Mouse (Mus musculus): ENCODE results near the gene Litaf.

Gene Litaf

DNA sequence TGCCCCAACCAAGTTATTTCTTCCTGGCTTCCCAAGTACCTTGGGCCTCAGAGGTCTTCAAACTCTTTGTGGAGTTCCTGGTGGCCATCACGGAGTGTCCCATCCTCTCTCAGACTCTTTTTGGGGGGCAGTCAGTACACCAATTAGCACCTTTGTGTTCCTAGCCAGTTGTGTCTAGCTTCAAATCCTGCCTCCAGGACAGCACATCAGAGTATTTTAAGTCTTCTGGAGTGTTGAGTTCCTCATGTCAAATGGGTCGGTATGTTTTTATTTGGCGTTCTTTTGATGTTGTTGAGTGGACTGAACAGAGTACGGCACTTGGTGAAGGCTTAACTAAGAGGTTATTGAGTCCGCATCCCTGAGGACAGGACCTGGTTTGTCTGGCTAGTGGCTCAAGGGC is 526 bp downstream of the Litaf start:
- no peak for DNase-seq

DNA sequence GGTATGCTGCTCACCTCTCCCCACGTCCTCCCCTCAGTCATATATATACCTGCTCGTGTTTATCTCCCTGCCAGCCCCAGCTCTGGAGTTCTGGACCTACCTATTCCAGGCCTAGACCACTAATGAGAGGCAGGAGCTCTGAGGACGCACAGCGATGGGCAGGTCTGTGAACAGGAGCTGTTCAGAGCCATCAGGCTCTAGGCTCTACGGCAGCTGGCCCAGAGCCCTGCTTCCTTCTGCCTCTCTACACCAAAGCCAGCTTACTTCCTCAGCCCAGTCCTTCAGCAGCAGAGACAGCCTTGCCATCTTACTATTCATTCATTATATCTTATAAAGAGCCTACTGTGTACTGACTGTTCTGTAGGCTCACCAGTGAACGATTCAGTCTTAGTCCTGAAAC is 1.2 kb downstream of the Litaf start:
- DNase-seq = no peak

DNA sequence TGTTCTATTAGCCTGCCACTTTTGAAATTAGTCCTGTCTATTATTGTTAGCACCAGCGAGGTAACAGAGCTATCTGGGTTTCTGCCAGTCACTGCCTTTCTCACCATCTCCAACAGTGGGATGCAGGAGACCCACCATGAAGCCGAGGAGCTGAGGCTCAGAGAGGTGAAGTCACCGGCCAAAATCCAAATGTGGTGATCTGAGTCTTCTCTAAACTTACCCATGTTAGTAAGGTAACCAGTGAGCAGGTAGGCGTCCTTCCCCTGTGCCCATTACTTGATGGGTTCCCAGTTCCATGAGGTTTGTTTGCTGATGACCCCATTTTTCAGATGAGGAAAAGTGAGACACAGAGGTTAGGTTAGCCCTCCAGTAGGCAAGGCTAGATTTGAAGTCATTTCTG is 1.6 kb downstream of the Litaf start:
- DNase-seq = no peak

DNA sequence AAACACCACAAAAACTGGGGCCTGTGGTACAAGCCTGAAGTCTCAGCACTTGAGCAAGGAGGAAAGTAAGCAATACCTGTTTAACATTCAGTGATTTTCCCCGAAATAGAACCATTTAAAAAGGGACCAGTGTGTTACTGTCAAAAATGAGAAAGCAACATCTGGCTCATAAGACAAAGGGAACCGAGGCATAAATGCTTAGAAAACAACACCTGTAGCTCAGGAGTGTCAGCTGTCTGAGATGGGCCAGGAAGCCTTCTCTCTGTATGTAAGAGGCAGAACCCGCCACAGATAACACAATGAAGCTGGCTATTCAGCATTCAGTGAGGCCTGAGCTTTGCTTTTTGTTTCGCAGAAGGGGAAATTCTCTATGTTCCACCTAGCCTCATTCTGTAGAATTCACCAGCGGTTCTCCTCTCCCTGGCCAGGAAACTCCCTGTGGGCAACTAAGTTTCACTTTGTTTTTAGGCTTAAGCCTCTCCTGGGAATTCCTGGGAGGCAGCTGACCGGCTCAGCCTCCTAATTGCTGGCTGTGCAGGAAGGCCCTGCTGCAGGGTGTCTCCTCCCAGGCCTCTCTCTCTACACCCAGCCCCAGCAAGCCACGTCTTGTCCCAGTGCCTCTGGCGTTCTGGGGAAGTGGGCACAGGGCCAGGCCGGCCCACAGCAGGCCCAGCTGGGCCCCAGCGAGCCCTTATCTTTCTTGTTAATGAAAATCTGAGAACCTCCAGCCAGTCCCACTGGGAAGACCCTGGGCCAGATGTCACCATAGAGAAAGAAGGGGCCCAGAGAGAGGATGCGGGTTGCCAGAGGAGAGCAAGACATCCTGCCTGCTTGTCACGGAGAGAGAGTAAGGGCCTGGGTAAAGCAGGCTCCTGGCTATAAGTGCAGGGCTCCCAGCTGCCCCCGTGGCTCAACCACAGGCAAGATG is 2.9 kb downstream of the Litaf start:
- peak; percentile 87 for DNase-seq

DNA sequence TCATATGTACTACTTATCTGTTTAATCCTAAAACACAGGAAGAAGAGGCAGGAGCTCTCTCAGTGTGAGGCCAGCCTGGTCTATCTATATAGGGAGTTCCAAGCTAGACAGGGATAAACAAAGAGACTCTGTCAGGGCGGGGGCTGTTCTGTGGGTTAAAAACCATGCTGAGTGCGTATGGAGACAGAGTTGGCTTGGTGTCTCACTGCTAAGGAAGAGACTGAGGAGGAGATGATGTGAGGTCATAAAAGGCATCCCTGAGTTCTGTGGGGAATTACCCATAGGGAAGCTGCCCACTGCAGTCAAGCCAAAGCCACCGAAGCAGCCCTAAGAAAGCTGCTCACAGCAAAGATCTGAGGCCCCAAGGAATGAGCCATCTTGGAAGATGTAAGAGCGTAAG is 5.3 kb downstream of the Litaf start, which contains the start of gene Snn:
Snn (plus strand) TSS at position 301 of the 400 bp plus-strand sequence.
- DNase-seq = no peak

DNA sequence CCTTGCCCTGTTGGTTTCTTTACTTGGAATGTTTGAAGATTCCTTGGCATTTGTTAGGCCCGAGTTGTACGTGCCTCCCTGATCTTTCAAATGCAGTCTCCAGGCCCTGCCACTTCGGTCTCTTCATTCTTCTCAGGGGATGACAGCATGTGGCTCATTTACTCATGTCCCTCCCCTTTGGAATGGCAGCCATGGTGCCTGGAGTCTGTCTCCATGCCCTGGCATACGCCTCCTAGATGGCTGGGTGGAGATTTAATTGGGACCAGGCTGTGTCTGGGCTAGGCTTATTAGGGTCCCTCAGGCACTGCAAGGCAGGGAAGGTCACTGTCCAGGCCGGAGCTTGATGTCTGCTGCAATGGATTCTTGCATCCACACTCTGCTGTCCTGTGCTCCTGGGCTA is 10.0 kb downstream of the Litaf start:
- DNase-seq = no peak

DNA sequence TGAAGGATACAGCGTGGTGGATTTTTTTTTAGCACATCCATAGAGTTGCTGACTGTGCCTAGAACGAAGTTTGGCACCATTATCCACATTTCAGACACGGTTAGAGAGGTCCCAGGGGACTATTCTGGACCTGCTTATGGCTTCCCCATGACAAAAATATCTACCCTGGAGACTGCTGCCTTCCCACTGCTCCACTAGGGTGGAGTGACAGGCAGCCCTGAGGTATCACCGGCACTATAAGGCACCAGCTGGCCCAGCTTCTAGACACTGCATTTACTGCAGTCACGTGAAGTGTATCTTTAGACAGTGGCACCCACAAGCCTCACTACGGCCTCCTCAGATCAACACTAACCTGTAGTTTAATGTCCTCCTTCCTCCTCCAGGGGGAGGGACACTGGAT is 11.1 kb downstream of the Litaf start:
- no peak for DNase-seq

DNA sequence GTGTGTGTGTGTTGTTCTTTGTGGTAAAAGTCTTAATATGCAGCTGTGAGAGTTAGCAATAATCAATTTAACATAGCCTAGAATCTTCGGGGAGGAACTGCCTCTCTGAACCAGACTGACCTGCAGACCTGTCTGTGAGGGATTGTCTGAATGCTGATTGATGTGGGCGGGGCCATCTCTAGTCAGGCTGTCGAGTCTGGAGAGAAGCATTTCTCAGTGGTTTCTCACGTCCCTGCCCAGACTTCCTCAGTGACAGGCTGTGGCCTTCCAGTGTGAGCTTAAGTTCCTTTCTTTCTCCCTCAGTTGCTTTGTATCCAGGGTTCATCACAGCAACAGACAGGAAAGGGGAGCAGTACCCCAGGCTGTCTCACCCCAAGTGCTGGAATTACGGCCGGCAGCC is 11.5 kb downstream of the Litaf start:
- no peak for DNase-seq

DNA sequence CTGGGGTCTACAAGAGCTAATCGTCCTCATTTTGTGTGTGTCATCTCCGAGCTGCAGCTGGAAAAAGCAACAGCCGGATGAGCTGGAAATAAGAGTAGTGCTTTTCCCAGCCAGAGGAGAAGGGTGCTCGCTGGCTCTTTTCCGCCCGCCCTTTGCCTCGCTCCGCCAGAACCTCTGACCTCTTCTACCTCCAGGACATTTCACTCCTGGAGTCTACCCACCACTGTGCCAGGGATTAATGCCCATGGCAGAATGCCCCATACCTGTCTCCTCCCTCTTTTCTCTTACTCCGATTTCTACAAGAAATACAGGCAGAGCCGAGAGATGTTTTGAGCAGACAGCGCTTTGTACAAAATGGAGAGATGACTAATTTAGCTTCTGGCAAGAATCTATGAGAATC is 14.8 kb downstream of the Litaf start:
- DNase-seq = peak; percentile 41

DNA sequence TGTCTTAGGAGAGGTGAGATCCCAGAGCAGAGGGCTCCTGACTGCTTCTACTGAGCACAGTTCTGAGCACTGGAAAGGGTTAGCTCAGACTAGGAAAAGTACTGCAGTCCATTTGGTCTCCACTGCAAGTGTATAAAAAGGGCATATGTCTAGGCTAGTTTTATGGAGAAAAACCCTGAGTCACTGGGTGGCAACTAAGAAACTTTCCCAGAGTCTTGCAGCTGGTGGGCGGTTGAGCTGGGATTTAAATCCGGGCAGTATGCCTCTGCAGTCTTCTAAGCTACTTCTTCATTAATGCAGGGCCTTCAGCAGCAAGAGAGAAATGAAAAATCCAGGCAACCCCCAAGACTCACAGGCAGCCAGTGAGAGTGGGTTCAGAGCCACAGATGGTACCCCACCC is 15.7 kb downstream of the Litaf start:
- no peak for DNase-seq

DNA sequence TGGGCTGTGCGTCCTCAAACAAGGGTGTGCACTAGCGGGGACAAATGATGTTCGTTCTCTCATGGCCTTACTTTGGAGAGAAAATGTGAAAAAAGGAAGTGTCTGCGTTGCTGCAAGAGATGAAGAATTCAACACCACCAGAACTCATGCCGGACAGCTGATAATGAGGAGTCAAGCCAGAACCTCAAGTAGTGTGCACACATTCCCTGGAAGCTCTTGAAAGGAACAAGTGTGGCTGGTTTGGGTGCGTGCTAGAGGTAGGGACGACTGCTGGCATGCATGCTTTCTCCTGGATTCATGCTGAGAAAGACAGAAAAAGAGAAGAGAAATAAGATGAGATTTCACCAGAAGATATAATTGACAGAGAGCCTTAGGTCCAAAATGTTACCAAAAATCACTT is 18.8 kb downstream of the Litaf start:
- no peak for DNase-seq

DNA sequence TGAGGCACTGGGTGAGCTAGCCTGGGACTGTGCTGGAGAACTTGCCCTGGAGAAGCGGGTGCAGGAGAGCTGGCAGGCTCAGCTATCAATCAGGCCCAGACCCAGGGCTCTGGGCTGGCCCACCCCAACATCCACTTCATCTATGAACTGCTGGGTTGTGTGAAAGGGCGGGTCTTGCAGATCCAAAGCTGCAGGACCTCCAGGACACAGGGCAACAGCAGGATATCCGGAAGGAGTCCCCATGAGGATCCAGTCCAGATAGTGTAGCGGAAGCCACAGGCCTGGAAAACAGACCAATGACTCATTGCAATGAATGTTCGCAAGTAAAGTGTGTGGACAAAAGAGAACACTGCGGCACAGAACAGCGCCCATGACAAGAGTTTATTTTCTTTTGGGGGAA is 19.5 kb downstream of the Litaf start:
- DNase-seq = peak; percentile 23

DNA sequence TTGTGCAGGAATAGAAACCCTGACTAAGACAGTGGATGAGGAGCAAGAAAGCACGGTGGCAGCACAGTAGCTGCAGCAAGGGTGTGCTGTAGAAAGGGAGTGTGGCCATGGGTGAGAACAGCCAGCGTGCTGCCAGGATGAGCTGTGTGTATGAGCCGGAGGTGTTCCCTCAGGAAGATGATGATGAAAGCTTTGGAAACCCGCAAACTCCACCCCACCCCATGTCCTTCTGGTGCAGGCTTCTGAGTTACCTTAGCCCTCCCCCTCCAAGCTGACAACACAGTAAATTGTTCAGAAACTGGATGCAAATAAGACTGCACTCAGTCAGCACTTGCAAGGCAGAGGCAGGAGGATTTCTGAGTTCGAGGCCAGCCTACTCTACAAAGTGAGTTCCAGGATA is 22.7 kb downstream of the Litaf start:
- DNase-seq = no peak

DNA sequence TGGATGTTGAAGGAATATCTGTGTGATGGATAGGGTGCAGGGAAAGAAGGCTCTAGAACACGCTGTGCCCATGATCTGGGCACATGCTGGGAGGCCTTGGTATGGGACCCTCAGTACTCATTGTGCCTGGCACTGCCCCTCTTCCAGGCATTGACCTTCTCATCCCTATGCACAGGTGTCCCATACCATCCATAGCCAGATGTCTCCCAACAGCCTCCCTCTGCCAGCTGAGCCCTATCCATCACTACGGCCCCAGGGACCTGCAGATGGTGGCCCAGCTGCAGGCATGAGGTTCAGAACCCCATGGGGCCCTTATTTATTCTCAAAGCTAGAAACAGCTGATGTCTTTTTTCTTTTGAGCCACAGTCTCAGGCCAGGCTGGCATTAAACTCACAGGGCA is 25.4 kb downstream of the Litaf start:
- no peak for DNase-seq

DNA sequence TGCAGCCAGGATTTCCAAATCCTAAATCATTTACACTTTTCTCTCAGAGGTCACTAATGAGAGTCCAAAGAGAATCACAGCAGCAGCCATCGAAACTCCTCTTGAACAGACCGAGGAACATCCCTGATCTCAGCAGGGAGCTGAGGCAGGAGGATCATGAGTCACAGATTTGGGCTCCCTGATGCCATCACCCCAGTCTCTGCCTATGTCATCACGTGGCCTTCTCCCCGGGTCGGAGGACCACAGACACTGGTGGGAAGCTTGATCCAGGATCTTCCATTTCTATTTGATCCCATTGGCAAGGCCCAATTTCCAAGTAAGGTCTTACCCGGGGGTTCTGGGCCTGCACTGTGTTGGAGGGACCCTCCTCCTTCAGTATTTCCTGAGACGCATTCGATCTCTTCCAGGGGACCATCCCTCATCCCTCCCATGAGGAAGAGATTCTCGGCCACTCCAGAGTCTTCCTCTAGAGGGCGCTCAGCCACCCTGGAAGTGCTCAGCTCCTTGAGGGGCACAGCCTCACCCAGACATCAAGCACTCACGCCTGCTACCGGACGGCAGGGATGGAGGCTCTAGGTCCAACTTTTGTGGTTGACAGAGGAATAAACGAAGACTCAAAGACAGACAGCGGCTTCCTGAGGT is 30.0 kb downstream of the Litaf start:
- peak; percentile 78 for DNase-seq

DNA sequence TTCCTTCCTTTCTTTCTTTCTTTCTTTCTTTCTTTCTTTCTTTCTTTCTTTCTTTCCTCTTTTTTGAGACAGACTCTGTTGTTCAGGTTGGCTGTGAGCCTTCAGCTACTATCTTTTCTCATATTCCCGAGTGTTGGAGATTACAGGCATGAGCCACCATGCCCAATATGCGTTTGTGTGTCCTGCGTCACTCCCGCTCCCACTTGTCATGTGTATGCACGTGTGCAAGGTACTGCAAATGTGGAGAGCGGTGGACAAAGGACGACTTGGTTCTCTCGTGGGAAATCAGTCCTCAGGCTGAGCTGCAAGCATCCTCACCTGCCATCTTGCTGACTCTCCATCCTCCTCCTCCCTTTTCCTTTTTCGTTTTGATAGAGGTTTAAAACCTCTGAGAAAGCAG is 30.7 kb downstream of the Litaf start:
- DNase-seq = no peak

DNA sequence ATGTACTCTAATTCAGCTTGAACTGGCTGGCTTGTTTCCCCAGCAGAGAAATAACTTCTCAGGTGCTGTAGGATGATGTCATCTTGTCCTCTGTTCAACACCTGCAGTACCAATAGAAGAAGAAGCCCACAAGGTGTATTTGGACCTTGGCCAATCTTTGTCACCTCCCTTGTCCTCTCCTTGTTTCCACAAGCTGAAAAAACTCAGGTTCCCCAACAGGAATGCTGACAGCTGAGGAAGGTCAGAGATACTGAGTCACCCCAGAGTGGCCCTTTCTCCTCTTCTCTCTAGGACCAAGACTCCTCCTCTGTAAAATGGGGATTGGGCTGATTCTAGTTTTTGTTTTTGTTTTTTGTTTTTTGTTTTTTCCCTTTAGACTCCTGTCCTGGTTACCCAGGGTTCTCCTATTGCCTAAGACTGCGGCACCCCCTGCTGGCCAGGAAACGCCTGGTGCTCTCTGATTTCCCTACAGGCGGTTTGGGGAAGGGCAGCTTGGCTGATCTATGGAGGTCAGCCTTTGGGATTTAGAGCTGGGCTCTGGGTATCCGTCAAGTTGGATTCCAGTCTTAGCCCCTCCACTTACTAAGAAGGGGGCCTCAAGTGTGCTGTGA is 31.7 kb downstream of the Litaf start:
- peak; percentile 90 for DNase-seq

DNA sequence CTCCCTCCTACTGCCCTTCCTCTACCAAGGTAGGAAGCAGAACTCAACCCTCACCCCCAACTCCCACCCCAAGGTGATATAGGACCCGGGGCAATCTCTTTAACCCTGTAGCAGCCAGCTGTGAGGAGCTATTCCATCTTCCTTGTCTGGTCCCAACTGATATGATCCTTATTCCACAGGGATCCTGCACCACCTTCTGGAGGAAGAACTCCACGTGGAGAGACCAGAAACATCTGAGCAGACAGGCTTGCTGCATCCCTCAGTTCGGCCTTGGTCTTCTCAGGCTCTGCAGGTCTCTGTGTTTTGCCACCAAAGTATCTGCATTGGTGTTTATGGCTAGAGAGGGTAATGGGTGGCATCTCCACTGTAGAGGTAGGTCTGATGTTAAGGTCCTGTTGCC is 34.6 kb downstream of the Litaf start:
- no peak for DNase-seq

DNA sequence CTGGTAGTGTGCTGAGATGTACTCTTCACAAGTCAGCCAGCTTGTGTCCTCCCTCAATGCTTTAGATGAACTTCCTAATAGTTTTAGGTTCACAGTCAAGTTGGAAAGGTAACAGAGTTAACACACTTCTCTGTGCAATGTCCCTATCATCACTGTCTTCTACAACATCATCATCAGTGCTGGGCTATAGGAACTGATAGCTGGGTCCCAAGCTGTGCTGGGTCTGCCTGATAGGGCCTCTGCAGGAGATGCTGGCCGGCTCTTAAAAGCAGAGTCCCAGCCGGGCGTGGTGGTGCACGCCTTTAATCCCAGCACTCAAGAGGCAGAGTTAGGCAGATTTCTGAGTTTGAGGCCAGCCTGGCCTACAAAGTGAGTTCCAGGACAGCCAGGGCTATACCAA is 35.1 kb downstream of the Litaf start:
- DNase-seq = no peak

DNA sequence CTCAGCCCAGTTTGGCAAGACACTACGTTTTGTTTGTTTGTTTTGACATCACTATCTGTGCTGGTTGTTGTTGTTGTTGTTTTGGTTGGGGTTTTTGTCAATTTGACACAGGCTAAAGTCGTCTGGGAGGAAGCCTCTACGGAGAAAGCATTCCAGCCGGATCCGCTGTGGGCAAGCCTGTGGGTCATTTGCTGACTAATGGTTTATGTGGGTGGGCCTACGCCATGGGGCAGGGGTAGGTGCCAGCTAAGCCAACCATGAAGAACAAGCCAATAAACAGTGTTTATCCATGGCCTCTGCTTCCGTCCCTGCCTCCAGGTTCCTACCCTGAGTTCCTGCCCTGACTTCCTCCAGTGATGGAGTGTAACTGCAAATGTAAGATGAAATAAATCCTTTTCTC is 37.8 kb downstream of the Litaf start:
- DNase-seq = no peak

DNA sequence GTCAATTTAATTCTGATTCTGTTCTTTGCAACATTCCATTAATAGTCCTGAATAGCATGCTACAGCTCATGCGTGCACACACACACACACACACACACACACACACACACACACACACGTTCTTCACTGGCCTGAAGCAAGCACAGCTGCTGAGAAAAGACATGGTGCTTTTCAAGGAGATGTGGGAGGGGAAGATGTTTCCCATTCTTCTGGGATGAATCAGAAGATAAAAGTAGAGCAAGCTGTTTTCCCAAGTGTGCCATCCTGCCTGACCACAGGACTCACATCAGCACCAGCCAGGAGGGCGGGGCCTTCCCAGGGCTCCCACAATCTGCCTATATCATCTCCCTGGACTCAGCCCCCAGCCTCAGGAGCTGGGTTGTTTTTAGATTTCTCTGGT is 41.1 kb downstream of the Litaf start:
- no peak for DNase-seq

DNA sequence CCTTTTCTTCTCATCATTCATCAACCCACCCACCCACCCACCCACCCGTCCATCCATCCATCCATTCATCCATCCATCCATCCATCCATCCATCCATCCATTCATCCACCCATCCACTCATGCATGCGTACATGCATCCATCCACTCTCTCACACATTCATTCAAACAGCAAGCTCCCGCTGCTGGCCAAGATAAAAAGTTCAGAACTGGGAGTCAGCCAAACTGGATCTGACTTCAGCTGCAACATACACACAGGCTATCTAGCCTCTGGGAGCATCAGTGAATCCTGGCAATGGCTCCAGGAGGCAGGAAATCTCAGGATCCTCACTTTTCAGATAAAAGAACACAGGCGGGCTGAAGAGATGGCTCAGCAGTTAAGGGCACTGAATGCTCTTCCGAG is 42.3 kb downstream of the Litaf start:
- no peak for DNase-seq

DNA sequence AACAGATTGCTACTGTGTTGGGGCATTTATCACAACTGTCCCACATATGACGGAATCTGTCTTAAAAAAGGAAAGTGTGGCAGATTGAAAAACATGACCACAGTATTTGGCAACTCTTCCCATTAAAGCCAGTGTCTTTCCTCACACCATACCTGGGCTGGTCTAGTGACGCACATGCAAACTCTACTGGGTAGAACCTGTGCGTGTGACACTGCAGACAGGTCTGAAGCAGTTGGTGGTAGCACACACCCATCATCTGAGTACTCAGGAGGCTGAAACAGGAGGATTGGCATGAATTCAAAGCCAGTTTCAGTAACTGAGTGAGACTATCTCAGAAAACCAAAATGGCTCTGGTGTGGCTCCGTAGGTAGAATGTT is 43.9 kb downstream of the Litaf start:
- no peak for DNase-seq
